ENCODE assay signal across 7 mouse cellular contexts in the genomic region with DNA sequence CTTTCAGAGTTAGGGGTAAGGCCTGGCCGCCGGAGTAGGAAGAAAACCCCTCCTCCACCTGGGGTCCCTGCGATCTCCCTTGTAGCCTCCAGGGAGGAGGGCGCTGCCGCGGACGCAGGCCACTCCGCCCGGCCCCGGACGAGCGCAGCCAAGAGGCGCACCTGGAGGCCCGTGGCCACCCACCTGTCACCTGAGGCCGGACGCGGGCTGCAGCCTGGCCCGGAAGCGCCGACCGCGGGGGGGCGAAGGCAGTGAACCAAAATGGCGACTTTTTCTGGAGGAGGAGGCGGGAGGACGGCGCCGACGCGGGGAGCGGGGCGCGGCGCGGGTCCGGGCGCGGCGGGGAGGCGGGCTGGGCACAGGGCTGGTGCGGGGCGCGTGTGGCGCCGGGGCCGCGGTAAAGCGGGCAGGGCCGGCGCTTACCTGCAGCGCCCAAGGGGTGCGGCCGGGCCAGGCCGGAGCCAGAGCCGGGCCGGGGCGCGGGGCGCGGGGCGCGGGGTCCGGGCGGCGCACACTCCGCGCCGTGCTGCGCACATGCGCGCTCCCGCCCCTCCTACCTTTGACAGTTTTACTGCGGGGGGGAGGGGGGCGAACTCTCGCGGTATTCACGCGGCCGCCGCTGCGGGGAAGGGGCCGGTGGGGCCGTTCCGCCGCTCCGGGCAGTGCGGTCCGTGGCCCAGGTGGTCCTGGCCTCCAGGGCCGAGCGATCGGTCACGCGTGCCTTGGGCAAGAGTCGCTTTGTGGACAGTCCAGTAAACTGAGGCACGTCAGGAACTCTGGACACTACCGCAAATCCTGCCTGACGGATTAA. TPM values are rescaled to one million over a fixed set of nuclear protein-coding genes. Genes with fewer than 3 reads are reported as not detected.
DNase-seq lines count a peak whose midpoint lies in the region; ATAC-seq and TF ChIP-seq lines count a peak whose summit lies in the region.

A gene (minus strand): TSS at position 573 of the 811 bp plus-strand sequence.

- intact Hi-C loops in gastrocnemius, postnatal 14 days (cut with DNase I; ENCODE audit: low total_unique reads), result no loop called here
- intact Hi-C loops in left cerebral cortex, postnatal 25 days (cut with DNase I), result loop anchor here (5.0 kb wide), 1 partner anchor 55 kb away; no protein-coding TSS in a partner anchor

- ATAC-seq in megakaryocyte progenitor cell, adult 5-6 weeks (replicated peaks; ENCODE audit: poor library complexity), result peak; percentile 41

- H3K4me1 ChIP-seq in small intestine, adult 2 months (ENCODE audit: control insufficient read depth, insufficient read depth, insufficient read length, low read length), result no peaks in the 10 kb centered on the region; the same call in 1 of the 2 replicates

- peaks cover 4% of the 10 kb centered on the region; the same call in 1 of the 2 replicates for H3K36me3 ChIP-seq in small intestine, adult 2 months (ENCODE audit: control insufficient read depth, insufficient read depth, low read length)

- peak within 1 kb of the TSS; percentile 74 for H3K4me3 ChIP-seq in small intestine, adult 2 months (ENCODE audit: low read depth, low read length)

- H3K27me3 ChIP-seq in small intestine, adult 2 months (ENCODE audit: control insufficient read depth, insufficient read depth, low read length), result no peaks in the 10 kb centered on the region

- peak; percentile 74 for DNase-seq in adipocyte (ENCODE audit: low spot score)
- peak; percentile 80 to 87 for DNase-seq in cerebellum, postnatal 36 days
- DNase-seq in gastrocnemius, postnatal 14 days, result peak; percentile 77
- DNase-seq in induced T-regulatory cell, adult 2 months (ENCODE audit: low read depth), result peak; percentile 78
- peak; percentile 60 to 75 for DNase-seq in left cerebral cortex, postnatal 25 days (ENCODE audit: low spot score in 2 of 2)

- TF ChIP-seq CTCF in small intestine, adult 2 months (IDR thresholded peaks at IDR 0.05; ENCODE audit: extremely low read depth, insufficient read length, insufficient replicate concordance, low read depth, low read length), result no peak

- peak within 1 kb of the TSS; percentile 25; the same call in 1 of the 2 replicates for H3K27ac ChIP-seq in small intestine, adult 2 months (ENCODE audit: insufficient read depth, low read depth, low read length)

- no peak; the same call in 1 of the 2 replicates for TF ChIP-seq POLR2A in small intestine, adult 2 months (IDR thresholded peaks at IDR 0.05; ENCODE audit: low read depth, low read length)

- 1% methylated on average over 78 of the region's 97 CpGs for WGBS in small intestine, adult 2 months

RNA-seq across cellular contexts. Expression of the gene that starts here (rescaled TPM):
- total RNA-seq in gastrocnemius, postnatal 14 days (2021), result 10 to 100 TPM; 20.5 to 20.9 TPM
- 10 to 100 TPM; 76.5 to 89.2 TPM for total RNA-seq in left cerebral cortex, postnatal 25 days (2021)
- total RNA-seq in megakaryocyte progenitor cell, adult 5-6 weeks (2015), result 8.1 and 13.5 TPM in 2 replicates
- total RNA-seq in megakaryocyte progenitor cell, adult 5-6 weeks (2017), result 7.6 and 16.4 TPM in 2 replicates
- polyA plus RNA-seq in small intestine, adult 2 months (2012; rRNA removed), result 12.7 and 15.7 TPM in 2 replicates

Comparison
In these comparisons a context has a peak if more than half of its experiments do, and no peak if none do; other contexts are left out.
1. Peak in every context shown above with its lines: DNase-seq, ATAC-seq, H3K4me3 ChIP-seq and H3K27ac ChIP-seq.